15 mouse cellular contexts compared by ENCODE assay signal in genomic region chr3:116652033-116652446, GRCm38 (mm10). TPM values are rescaled to one million over a fixed set of nuclear protein-coding genes. Genes with fewer than 3 reads are reported as not detected.
DNase-seq lines count a peak whose midpoint lies in the region; ATAC-seq and TF ChIP-seq lines count a peak whose summit lies in the region.
"Had no signal": no experiment of that assay in that cellular context is flagged by ENCODE, and none has a peak within 500 bp of the region (broad histone marks: within the 10 kb centered on the region; RNA-seq: fewer than 3 reads in every experiment).

No protein-coding gene starts in this region.

- peak; percentile 60; the same call in 1 of the 2 replicates for ATAC-seq in lung, embryonic 14.5 days (ENCODE audit: insufficient read depth)
- ATAC-seq in midbrain, embryonic 13.5 days = peak; percentile 65
- ATAC-seq: inflammation-experienced regulatory T-cells, adult 6 months had no signal

- no peak overlapping the region for H3K4me2 ChIP-seq in lung, embryonic 14.5 days
- no peak overlapping the region for H3K4me2 ChIP-seq in midbrain, embryonic 13.5 days (replicated peaks)
- H3K4me2 ChIP-seq: heart, embryonic 12.5 days had no signal

- no peak overlapping the region for H3K9ac ChIP-seq in lung, embryonic 14.5 days
- H3K9ac ChIP-seq in midbrain, embryonic 13.5 days (replicated peaks) = no peak overlapping the region
- H3K9ac ChIP-seq: heart, embryonic 12.5 days; liver, embryonic 14.5 days had no signal

- no peak for TF ChIP-seq CTCF in lung, embryonic 14.5 days (IDR thresholded peaks at IDR 0.05; ENCODE audit: low read depth)

- H3K4me3 ChIP-seq in lung, embryonic 14.5 days (ENCODE audit: low read depth, low read length) = no peak overlapping the region
- no peak overlapping the region for H3K4me3 ChIP-seq in midbrain, embryonic 13.5 days (replicated peaks)
- H3K4me3 ChIP-seq: heart, embryonic 12.5 days had no signal

- H3K36me3 ChIP-seq in lung, embryonic 14.5 days (ENCODE audit: insufficient read depth) = peaks cover 21% of the 10 kb centered on the region; the same call in 1 of the 2 replicates
- peaks cover 16% of the 10 kb centered on the region for H3K36me3 ChIP-seq in midbrain, embryonic 13.5 days

- H3K9me3 ChIP-seq in lung, embryonic 14.5 days (ENCODE audit: low read depth, low read length) = no peaks in the 10 kb centered on the region
- H3K9me3 ChIP-seq in midbrain, embryonic 13.5 days = no peaks in the 10 kb centered on the region
- H3K9me3 ChIP-seq: heart, embryonic 12.5 days had no signal

- no peaks in the 10 kb centered on the region for H3K27me3 ChIP-seq in lung, embryonic 14.5 days (ENCODE audit: insufficient read depth, low read length)
- H3K27me3 ChIP-seq in midbrain, embryonic 13.5 days = no peaks in the 10 kb centered on the region
- H3K27me3 ChIP-seq: heart, embryonic 12.5 days had no signal

- no peak overlapping the region for H3K27ac ChIP-seq in lung, embryonic 14.5 days (ENCODE audit: low read depth)
- no peak overlapping the region for H3K27ac ChIP-seq in midbrain, embryonic 13.5 days
- H3K27ac ChIP-seq: liver, embryonic 14.5 days; macrophage had no signal

- peak; percentile 60 for DNase-seq in heart, adult 11 months
- DNase-seq in heart, adult 18-20 months = no peak
- DNase-seq in lung, embryonic 14.5 days = no peak
- DNase-seq in lung, postnatal 4 days = no peak
- peak; percentile 58 for DNase-seq in ZHBTc4 (ENCODE audit: low read depth, low spot score)
- no peak for DNase-seq in kidney, adult 8-10 months
- no peak for DNase-seq in cerebellum, postnatal 4 days (ENCODE audit: low spot score in 2 of 2)
- DNase-seq: cerebellum, adult 9-10 months; kidney, postnatal 25 days had no signal

- no peaks in the 10 kb centered on the region for H3K4me1 ChIP-seq in lung, embryonic 14.5 days (ENCODE audit: insufficient read depth)
- H3K4me1 ChIP-seq in midbrain, embryonic 13.5 days (replicated peaks) = peaks cover 27% of the 10 kb centered on the region

- 50% methylated on average over 3 of the region's 3 CpGs for WGBS in lung, embryonic 14.5 days
- WGBS in midbrain, embryonic 13.5 days = 65% methylated on average over 3 of the region's 3 CpGs

RNA-seq across cellular contexts. Expression of gene Mfsd14a, which starts 10.4 kb away (rescaled TPM):
- 10 to 100 TPM; 15.9 to 18.4 TPM for total RNA-seq in heart, adult 18-20 months (2021)
- polyA plus RNA-seq in lung, embryonic 14.5 days (2014; fragmentation: Nextera tagmentation; extraction: Ambion mirVana) = 89.8 and 94.6 TPM in 2 replicates
- 65.4 and 67.9 TPM in 2 replicates for polyA plus RNA-seq in midbrain, embryonic 13.5 days (2015; fragmentation: Nextera tagmentation; extraction: Ambion mirVana)

RNA-seq across cellular contexts. Expression of gene Gm43191, which starts 29.0 kb away (rescaled TPM):
- not detected for total RNA-seq in heart, adult 18-20 months (2021)
- not detected in 2 replicates for polyA plus RNA-seq in lung, embryonic 14.5 days (2014; fragmentation: Nextera tagmentation; extraction: Ambion mirVana)
- polyA plus RNA-seq in midbrain, embryonic 13.5 days (2015; fragmentation: Nextera tagmentation; extraction: Ambion mirVana) = not detected in 2 replicates
- polyA plus RNA-seq: heart, embryonic 12.5 days; inflammation-experienced regulatory T-cells, adult 6 months; liver, embryonic 14.5 days; macrophage; neural tube, embryonic 11.5 days had no signal

RNA-seq across cellular contexts. Expression of gene Trmt13, which starts 37.7 kb away (rescaled TPM):
- 1 to 10 TPM; 4.8 to 5.3 TPM for total RNA-seq in heart, adult 18-20 months (2021)
- polyA plus RNA-seq in lung, embryonic 14.5 days (2014; fragmentation: Nextera tagmentation; extraction: Ambion mirVana) = 24.8 and 25.4 TPM in 2 replicates
- polyA plus RNA-seq in midbrain, embryonic 13.5 days (2015; fragmentation: Nextera tagmentation; extraction: Ambion mirVana) = 28.5 and 33.6 TPM in 2 replicates

RNA-seq across cellular contexts. Expression of gene Sass6, which starts 57.3 kb away (rescaled TPM):
- total RNA-seq in heart, adult 18-20 months (2021) = 1 to 10 TPM; 1.6 to 2.2 TPM
- 30.5 and 30.6 TPM in 2 replicates for polyA plus RNA-seq in lung, embryonic 14.5 days (2014; fragmentation: Nextera tagmentation; extraction: Ambion mirVana)
- polyA plus RNA-seq in midbrain, embryonic 13.5 days (2015; fragmentation: Nextera tagmentation; extraction: Ambion mirVana) = 23.5 and 25.1 TPM in 2 replicates

Comparison
In these comparisons a context has a peak if more than half of its experiments do, and no peak if none do; other contexts are left out.
1. DNase-seq: peak in heart, adult 11 months (single experiment) and ZHBTc4 (single experiment); none in heart, adult 18-20 months (0 of 2), lung, embryonic 14.5 days (single experiment), lung, postnatal 4 days (0 of 2), kidney, adult 8-10 months (0 of 2) and cerebellum, postnatal 4 days (0 of 2).